Mouse (Mus musculus) layer of hippocampus, adult 8-10 months (tissue): ENCODE measurements at regions not wholly inside any gene's neighbourhood (a gene's known extent, or its start where the extent isn't known, plus 50 kb on each side); places are given as distances from the start of the nearest gene placed in this dataset.

Experiments
- DNase-seq, 2 experiments: peaks; one replicate each; pipeline ENCODE4 v3.0.0; 2022; ENCODE audit warnings: low spot score in 2 of 2

DNA sequence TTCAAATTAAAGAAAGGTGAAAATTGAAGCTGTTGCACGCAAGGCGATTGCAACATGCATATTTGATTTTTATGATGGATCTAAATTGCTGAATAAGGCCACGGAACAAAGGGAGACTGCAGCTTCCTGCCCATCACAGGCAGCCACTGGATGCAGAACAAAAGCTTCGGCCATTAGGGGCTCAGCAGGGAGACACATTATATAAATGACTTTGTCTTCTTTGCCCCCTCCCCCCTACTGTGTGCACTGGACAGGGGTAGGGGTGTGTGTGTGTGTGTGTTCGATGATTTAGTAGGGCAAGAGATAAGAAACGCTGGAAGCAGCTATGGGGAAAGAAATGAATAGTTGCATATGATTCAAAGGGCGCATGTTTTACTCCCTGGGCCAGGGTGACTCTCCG, 481.2 kb upstream of the Pmfbp1 start:
- DNase-seq, result no peak

DNA sequence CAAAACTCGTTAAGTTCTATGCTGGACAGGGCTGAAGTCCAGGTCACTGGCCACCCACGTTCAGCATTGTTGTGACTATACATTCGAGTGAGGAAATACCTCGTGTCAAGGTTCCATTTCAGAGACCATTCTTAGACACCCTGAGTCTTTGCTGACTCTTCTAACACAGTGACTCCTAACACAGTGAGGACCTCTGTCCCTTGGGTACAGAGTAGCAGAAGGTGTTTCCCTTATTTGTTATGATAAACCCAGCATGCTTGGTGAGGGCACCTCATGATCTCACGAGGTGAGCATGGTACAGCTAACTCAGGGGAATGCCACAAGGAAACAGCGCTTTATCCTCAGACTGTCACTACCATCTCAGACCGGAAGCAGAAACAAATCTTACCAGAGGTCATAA, 480.2 kb upstream of the Pmfbp1 start:
- DNase-seq, result no peak

DNA sequence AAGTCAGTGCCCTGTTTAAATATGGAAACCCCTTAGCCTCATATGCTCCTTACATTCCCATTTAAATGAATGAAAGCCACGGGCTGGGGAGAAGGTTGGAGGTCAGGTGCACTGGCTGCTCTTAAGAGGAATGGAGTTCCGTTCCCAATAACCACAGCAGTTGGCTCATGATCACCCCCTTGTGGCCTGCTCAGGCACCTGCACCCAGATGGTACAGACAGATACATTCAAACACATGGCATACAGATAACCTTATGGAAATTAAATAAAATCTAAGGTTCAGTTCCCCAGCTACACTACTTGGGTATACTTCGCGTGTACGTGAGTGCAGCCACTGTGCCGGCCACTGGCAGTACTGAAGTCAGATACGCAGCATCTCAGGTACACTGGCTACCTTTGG, 479.1 kb upstream of the Pmfbp1 start:
- no peak for DNase-seq

DNA sequence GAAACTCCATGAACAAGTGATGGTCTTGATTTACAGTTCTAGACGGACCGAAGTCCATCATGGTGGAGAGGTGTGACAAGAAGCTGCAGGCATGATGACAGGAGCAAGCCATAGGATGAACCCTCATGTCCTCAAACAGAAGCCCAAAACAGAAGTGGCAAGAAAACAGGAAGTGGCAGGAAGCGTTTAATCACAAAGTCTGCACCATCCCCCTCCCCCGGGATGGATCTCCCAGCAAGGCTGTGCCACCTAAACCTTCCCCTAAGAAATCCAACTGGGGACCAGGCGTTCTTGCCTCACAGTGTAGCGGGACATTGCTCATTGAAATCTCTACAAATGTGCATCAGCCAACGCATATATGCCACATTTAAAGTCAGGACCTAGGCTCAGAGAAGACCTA, 474.3 kb upstream of the Pmfbp1 start:
- no peak for DNase-seq

DNA sequence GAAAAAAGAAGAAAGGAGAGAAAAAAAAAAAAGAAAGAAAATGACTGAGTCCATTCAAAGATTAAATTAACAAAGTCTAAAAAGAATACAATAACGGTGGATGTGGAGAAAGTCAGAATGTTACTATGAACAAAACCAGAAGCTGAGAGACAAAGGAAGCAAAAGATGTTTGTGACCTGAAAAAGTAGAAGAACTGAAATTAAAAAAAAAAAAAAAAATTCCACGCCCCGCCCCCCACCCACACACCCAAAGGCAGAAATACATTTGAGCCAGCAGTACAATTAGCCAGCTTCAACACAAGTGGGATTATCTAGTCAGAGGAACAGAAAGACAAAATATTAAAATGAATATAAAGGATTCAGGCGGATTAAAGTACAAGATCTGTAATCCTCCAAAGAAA, 473.7 kb upstream of the Pmfbp1 start:
- DNase-seq, result no peak

DNA sequence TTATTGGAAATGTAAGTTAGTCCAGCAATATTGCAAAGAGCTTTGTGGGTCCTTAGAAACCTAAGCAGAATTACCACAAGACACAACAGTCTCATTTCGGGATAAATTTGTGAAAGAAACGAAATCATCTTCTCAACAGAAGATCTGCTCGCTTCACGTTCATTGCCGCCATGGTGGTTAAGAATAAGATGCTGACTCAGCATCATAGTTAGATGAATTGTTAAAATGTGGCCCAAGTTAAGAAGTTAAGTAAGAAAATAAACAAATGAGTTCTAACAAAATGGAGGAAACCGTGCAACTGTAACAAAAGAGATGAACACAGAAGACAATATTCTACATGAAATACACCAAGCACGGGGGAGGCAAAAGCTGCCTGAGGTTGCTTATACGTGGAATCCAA, 465.9 kb upstream of the Pmfbp1 start:
- DNase-seq, result no peak

DNA sequence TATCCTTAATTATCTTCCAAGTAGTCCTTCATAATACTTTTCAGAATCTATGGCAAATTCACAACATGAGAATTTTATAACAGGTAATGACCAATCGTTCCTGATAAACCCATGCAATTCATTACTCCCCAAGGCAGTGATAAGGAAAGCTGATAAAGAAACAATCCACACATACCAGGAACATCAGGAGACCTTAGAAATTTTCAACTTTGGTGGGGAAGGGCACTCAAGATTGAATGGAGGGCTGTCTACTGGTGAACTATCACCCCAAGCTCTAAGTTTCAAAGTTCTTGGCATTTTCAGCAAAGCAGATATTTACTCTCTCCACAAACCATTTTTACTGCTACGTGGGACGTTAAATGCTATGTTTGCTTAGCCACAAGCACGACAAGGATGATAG, 440.2 kb upstream of the Pmfbp1 start:
- DNase-seq, result no peak

DNA sequence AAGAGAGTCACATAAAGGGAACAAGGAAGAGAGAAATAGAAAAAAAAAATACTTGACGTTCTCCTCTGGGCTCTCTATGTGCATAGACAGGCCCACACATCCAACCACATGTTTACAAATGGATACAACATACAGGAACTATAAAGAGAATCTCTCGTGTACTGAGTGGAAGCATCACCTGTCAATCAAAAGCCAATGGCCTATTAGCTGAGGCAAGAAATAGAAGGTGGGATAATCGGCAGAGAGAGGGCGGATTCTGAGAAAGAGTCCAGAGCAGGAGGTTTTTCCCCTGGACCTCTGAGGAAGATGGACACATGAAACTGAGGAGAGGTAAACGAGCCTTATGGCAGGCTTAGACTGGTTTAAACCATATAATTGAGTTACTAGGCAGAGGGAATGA, 434.7 kb upstream of the Pmfbp1 start:
- no peak for DNase-seq

DNA sequence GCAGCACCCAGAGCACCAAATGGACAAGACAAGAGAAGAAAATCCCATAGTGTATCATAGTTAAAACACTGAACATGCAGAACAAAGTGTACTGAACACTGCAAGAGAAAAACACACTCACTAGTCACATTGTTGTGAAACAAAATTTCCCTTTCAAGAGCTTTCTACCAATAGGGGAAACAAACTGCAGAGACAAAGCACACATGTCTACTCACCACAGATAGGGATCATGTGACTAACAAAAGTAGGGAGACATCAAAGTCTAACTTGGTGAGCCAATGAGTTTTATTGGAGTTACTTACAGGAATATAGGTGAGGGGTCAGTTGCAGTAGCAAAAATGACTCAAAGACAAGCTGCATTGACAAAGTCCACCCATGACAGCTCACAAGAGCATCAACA, 431.5 kb upstream of the Pmfbp1 start:
- DNase-seq, result no peak

DNA sequence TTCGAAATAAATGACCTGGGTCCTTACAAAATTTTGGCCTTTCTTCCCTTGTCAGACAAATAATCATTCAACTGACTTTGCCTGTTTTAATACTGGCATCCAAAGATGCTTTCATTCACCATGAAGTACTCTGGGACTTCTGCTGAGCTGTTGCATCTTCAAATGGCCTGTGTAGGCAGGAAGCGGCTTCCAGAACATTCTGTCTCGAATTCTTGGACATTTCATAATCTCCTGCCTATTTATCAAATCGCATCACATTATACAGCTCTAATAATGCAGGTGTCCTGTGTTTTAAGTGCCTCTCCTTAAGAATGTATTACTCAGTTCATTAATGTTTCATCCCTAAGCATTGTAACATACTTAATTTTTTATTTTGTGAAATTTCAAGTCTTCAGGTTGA, 420.1 kb upstream of the Pmfbp1 start:
- no peak for DNase-seq

DNA sequence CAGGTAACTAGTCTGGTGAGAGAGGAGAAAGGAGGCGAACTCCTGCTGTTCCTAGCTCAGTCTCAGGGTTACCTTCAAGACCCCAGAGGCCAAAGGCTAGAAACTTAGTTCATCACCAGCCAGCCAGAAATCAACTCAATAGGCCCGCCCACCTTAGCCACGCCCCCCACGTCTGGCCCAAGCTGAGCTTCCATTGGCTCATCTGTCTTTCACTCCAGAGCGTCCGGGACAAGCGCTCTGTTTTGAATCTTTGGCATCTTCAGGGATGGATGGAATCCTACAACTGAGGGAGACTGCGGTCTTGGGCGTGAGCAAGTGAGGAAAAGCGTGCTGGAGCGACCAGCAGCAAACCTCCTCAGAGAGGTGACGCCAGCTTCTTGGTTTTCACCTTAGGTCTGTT, 418.8 kb upstream of the Pmfbp1 start:
- no peak for DNase-seq

DNA sequence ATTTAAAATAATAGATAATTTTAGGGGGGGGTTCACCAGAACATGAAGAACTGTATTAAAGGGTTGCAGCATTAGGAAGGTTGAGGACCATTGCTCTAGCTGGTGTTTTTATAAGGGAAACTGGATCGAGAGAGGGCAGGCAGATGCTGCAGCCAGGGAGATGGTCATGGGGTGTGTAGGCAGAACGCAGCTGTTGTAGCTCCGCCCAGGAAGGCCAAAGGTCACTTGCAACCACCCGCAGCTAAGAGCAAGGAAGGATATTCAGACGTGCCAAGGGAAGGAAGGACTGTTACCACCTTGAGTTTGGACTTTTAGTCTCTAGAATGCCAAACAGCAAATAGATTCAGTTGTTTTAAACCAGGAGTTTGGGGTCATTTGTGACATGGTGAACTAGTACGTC, 414.6 kb upstream of the Pmfbp1 start:
- DNase-seq, result no peak

DNA sequence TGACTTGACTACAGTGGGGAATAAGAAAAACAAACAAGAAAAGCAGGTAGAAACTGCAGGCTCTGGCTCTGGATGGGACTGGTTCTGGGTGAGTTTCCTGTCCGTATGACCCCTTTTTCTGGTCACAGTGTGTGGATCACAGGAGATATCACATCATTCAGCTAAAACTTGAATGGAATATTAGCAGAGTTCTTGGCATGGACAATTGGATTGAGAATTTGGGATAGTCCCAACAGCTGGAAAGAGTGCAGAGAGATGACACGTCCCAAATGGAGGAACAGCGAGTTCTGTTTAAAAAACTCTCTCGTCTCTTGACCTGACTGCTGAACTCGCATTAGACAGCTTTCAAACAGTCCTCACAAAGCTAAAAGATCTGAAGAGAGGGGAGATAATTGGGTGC, 412.5 kb upstream of the Pmfbp1 start:
- no peak for DNase-seq

DNA sequence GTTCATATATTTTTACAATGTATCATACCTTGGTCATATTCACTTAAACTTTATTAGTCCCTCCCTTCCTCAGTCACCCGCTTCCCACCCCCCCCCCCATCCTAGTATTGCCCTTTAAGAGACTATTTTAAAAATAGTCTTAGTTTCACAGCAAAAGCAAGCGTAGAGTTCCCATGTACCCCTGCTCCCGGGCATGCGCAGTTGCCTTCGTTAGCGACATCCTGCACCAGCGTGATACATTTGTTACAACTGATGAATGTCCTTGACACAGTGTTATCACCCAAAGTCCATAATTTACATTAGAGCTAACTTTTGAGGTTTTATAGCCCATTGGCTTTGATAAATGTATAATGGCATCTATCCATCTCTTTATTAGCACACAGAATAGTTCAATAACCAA, 408.7 kb upstream of the Pmfbp1 start:
- DNase-seq, result no peak

DNA sequence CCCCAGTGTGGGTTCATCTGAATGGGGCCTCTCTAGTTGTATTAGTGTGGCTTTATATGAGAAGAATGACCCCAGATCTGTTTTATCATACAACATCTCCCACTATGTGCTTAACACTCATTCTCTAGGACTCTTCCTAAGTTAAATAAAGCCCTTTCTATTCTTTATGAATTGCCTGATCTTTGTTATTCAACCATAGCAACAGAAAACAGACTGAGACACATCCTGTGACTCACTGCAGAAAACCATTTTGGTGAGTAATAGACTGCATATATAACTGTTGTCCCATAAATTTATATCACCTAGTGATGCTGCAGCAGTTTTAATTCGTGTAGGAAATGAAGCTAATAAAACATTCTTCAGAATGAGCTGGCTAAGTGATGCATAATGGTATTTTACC, 406.0 kb upstream of the Pmfbp1 start:
- DNase-seq, result no peak

DNA sequence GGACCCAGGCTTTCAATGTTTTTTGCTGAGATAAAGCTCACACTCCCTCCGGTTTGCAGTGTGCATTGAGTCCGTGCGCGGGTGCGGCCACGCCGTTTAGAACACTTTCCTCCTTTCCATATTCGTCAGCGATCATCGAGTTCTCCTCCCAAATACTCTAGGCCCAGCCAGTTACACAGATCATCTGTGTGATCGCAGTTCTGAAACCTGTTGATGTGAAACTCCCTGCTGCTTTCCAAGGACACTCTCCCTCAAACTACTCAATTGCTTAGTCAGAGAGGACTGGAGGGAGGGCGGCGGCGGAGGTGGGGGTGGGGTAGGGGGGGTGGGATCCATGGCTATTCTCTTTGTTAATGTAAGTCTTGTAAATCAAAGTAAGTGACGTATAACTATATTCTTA, 394.2 kb upstream of the Pmfbp1 start:
- no peak for DNase-seq

DNA sequence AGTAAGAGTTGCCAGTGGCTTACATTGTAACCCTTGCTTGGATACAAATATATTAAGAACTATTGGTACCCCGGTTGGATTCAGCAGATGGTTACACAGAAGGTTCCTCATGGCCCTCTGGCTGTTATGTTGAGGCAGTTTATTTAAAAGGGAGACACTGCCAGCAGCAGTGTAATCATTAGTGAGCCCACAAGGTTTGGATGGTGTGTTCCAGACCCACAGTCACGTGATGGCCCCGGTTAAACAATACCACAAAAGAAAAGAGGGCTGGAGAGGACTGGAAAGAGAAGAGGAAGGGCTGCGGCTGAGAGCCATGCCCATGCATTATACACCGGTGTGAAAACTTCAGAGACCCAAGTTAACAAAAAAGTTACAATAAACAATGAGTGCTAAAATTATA, 392.4 kb upstream of the Pmfbp1 start:
- DNase-seq, result peak; percentile 14 to 25

DNA sequence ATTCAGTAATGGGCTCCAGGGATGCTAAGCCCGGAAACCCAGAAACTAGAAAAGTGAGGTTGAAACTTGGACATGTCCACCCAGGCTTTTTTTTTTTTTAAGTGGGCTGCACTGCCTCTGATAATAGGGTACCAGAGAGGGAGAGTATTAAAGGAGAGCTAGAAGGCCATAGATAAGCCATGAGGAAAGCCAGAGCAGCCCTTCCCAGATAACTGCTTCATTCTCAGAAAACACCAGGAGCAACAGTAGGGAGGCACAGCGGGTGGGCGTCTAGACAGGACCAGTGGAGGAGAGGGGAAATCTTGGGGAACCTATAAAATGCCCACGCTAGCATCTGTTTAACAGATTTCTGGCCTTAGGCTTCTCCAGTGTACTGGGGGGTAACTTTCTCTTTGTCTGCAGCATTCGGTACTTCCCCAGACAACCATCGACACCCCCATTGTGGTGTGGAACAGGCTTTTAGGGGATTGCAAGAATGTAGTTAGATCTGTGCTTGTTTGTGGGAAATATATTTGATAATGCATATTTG, 389.0 kb upstream of the Pmfbp1 start:
- DNase-seq, result no peak

DNA sequence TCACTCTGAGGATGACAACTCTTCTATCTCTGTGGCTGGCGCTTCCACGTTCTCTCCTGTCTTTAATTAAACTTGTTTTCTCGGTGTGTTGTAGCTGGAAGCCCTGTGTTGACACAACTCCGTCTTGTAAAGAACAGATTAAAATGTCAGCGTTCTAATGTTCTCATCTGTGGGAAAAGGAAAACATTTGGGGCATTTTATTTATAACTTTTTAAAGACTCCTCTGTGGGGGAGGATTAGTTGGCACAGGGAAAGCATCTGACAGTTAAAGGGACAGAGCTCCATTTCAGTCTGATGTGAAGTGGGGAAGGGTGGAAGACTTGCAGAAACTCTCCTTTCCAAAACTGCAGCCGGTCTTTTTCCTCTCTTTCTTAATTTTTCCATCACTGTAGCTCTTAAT, 388.1 kb upstream of the Pmfbp1 start:
- DNase-seq, result peak in 1 of 2 experiments; percentile 8

DNA sequence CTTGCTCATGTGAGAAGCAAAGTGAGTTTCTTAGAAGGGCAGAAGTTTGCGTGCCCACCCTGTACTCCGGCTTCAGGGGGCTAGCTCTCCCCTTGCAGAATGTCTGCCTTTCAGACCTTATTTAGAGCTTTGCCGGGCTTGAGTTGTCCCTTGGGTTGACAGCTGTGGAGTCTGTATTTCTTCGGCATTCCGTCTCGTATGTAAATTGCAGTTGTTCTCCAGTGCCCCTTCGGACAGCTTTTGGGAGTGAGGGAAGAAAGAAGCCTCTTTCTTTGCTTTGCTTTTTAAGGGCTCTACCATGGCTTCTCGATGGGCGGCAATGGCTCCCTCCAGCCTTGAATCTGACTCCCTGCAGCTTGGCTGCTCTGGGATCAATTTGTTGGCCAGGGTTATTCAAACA, 386.9 kb upstream of the Pmfbp1 start:
- no peak for DNase-seq

DNA sequence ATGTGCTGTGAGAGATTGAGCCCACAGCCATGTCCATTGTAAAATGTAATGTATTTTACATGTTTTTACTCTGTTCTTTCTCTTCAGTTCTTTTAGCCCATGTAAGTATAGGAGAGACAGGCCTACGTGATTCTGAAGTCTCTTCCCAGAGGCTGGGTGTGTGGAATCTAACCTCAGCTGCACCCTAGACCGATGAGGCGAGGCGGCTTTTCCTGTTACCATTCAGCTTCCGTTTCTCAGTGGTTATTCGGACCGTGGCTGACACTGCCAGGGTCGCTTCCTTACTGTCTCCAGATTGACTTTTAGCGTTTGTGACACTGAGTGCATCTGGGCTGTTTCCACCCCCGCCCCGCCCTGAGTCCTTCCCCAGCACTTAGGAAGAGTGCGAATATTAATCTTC, 386.1 kb upstream of the Pmfbp1 start:
- no peak for DNase-seq

DNA sequence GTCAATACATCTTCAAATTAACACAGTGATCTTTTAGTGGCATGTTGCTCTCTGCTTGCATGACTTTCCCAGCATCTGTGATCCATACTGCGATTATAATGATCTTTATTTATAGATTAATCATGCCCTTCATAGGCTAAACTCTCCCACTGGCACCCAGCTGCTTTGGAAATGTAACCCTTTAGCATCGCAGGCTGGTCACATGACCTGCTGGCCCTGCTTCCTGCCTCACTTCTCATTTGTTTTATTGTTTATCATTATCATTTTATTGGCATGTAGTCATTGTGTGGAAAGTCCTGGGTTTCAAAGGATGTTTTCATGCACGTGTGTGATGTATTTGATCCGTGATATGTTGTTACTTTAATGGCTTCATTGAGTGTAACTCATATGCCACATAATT, 384.4 kb upstream of the Pmfbp1 start:
- no peak for DNase-seq

DNA sequence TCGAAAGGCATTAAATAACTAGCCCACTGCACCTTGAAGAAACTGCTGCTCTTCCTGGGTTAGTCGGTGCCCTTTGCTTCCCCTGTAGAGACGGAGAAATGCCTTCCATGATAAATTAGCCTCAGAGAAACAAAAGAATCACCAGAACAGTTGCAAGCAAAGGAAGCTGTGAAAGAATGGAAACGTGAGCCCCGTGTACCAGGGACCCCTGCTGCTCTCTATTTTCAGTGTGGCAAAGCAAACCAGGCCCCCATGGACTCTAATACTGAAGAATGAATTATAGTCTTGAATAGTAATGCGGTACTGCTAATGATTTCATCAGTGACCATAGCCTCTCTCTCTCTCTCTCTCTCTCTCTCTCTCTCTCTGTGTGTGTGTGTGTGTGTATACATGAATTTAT, 372.1 kb upstream of the Pmfbp1 start:
- no peak for DNase-seq

DNA sequence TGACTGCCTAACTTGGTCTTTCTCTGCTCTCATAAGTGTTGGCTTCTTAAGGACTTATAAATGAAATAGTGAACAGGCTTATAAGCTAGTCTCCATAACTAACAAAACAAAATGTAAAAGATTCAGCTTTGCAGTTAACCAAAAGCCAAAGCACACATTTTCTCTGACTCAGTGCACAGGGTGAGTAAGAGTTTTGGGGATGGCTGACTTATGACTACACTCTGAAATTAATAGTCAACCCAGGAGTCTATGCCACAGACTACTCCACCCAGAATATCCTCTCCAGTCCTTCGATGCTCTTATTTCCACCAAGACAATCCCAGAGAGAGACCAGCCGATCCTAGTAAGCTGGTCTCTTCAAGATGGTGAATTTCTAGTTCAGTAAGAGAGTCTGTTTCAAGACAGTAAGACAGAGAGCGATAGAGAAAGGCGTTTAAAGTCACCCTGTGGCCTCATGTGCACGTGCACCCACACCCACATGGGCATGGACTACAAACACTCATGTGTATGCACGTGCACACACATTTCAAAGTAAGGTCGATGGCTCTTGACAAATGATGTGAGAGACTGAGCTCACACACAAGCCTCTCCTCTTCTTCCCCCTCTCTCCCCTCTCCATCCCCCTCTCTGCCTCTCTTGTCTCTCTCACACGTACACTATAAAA, 351.2 kb upstream of the Pmfbp1 start:
- no peak for DNase-seq
